Mouse (Mus musculus) layer of hippocampus, postnatal 10 days (tissue): ENCODE measurements at regions not wholly inside any gene's neighbourhood (a gene's known extent, or its start where the extent isn't known, plus 50 kb on each side); places are given as distances from the start of the nearest gene placed in this dataset.
"Not testable (repeated sequence)": the region's sequence is repeated elsewhere in the genome, so short reads cannot be mapped to it uniquely, and the experiment has no call there.

Source experiments
- DNase-seq, 2 experiments: peaks; one replicate each; pipeline ENCODE4 v3.0.0; 2021; ENCODE audit warnings: low spot score in 2 of 2

- no peak for DNase-seq
Observed at GRCm38 (mm10) chr17:63699537-63699936, 163.3 kb upstream of the Fer start.

- DNase-seq, result no peak
Observed at GRCm38 (mm10) chr17:63704991-63705390, 157.9 kb upstream of the Fer start.

GRCm38 (mm10) chr17:63712937-63713336, 149.9 kb upstream of the Fer start:
- DNase-seq, result no peak

GRCm38 (mm10) chr17:63715687-63716086, 147.2 kb upstream of the Fer start:
- DNase-seq, result no peak

- DNase-seq, result peak in 1 of 2 experiments; percentile 6
Observed at GRCm38 (mm10) chr17:63716161-63716560, 146.7 kb upstream of the Fer start.

GRCm38 (mm10) chr17:63717051-63717578, 145.7 kb upstream of the Fer start:
- DNase-seq, result no peak

GRCm38 (mm10) chr17:63718972-63719715, 143.7 kb upstream of the Fer start:
- DNase-seq, result no peak

- DNase-seq, result no peak
Observed at GRCm38 (mm10) chr17:63719771-63720170, 143.1 kb upstream of the Fer start.

GRCm38 (mm10) chr17:63720883-63721282, 142.0 kb upstream of the Fer start:
- DNase-seq, result no peak

- no peak for DNase-seq
Observed at GRCm38 (mm10) chr17:63722434-63723004, 140.3 kb upstream of the Fer start.

GRCm38 (mm10) chr17:63738206-63738605, 124.7 kb upstream of the Fer start:
- no peak for DNase-seq

GRCm38 (mm10) chr17:63739710-63740109, 123.2 kb upstream of the Fer start:
- no peak for DNase-seq

- DNase-seq, result not testable (repeated sequence)
Observed at GRCm38 (mm10) chr17:63749257-63749656, 113.6 kb upstream of the Fer start.

- no peak for DNase-seq
Observed at GRCm38 (mm10) chr17:63754399-63754798, 108.5 kb upstream of the Fer start.

- DNase-seq, result peak in 1 of 2 experiments; percentile 5
Observed at GRCm38 (mm10) chr17:63757896-63758695, 104.8 kb upstream of the Fer start.

- DNase-seq, result peak; percentile 4 to 13
Observed at GRCm38 (mm10) chr17:63758817-63759404, 104.0 kb upstream of the Fer start.

- no peak for DNase-seq
Observed at GRCm38 (mm10) chr17:63761058-63761457, 101.8 kb upstream of the Fer start.

GRCm38 (mm10) chr17:63771111-63771510, 91.8 kb upstream of the Fer start:
- no peak for DNase-seq

GRCm38 (mm10) chr17:63784381-63785116, 78.3 kb upstream of the Fer start:
- DNase-seq, result no peak

GRCm38 (mm10) chr17:63786444-63786843, 76.4 kb upstream of the Fer start:
- DNase-seq, result no peak

- no peak for DNase-seq
Observed at GRCm38 (mm10) chr17:63794352-63794751, 68.5 kb upstream of the Fer start.
